ENCODE assay signal across 20 mouse cellular contexts in genomic region chr5:125125966-125126464, GRCm38 (mm10). TPM values are rescaled to one million over a fixed set of nuclear protein-coding genes. Genes with fewer than 3 reads are reported as not detected.
DNase-seq lines count a peak whose midpoint lies in the region; ATAC-seq and TF ChIP-seq lines count a peak whose summit lies in the region.
"Had no signal": no experiment of that assay in that cellular context is flagged by ENCODE, and none has a peak within 500 bp of the region (broad histone marks: within the 10 kb centered on the region; RNA-seq: fewer than 3 reads in every experiment).

No protein-coding gene starts in this region.

- no peak for DNase-seq in heart, adult 9 months (ENCODE audit: low spot score in 2 of 2)
- no peak for DNase-seq in lung, embryonic 14.5 days
- DNase-seq in lung, adult 18-20 months = no peak
- DNase-seq in forebrain, postnatal 0 days = no peak
- no peak for DNase-seq in hindbrain, embryonic 14.5 days (ENCODE audit: low spot score)
- DNase-seq in layer of hippocampus, adult 18-20 months (ENCODE audit: low spot score in 2 of 2) = no peak
- DNase-seq: adrenal gland, adult 8-10 months; cerebellum, adult 11-12 months; layer of hippocampus, adult 9-11 months; lung, postnatal 36 days; spleen, adult 18-20 months; thymus, postnatal 25 days had no signal

- H3K36me3 ChIP-seq in heart, embryonic 16.5 days (ENCODE audit: control insufficient read depth, insufficient read depth) = no peaks in the 10 kb centered on the region
- peaks cover 25% of the 10 kb centered on the region for H3K36me3 ChIP-seq in lung, embryonic 14.5 days (ENCODE audit: insufficient read depth)
- H3K36me3 ChIP-seq in forebrain, postnatal 0 days (ENCODE audit: insufficient read depth) = peaks cover 5% of the 10 kb centered on the region; the same call in 1 of the 2 replicates
- no peaks in the 10 kb centered on the region for H3K36me3 ChIP-seq in hindbrain, embryonic 14.5 days (replicated peaks; ENCODE audit: control insufficient read depth, insufficient read depth)
- H3K36me3 ChIP-seq: stomach, embryonic 15.5 days had no signal

- peaks cover 49% of the 10 kb centered on the region for H3K4me1 ChIP-seq in heart, embryonic 16.5 days (ENCODE audit: control insufficient read depth, insufficient read depth, low read length)
- H3K4me1 ChIP-seq in lung, embryonic 14.5 days (ENCODE audit: insufficient read depth) = peaks cover 24% of the 10 kb centered on the region
- H3K4me1 ChIP-seq in forebrain, postnatal 0 days (ENCODE audit: insufficient read depth) = peaks cover 14% of the 10 kb centered on the region
- peaks cover 45% of the 10 kb centered on the region for H3K4me1 ChIP-seq in hindbrain, embryonic 14.5 days (replicated peaks; ENCODE audit: control insufficient read depth, insufficient read depth, low read length)

- no peaks in the 10 kb centered on the region for H3K9me3 ChIP-seq in heart, embryonic 16.5 days (replicated peaks; ENCODE audit: control insufficient read depth, low read length)
- no peaks in the 10 kb centered on the region for H3K9me3 ChIP-seq in lung, embryonic 14.5 days (ENCODE audit: low read depth, low read length)
- H3K9me3 ChIP-seq in forebrain, postnatal 0 days (ENCODE audit: low read length) = no peaks in the 10 kb centered on the region
- H3K9me3 ChIP-seq in hindbrain, embryonic 14.5 days (ENCODE audit: control insufficient read depth, low read length) = no peaks in the 10 kb centered on the region
- H3K9me3 ChIP-seq: stomach, embryonic 15.5 days had no signal

- no peaks in the 10 kb centered on the region for H3K27me3 ChIP-seq in heart, embryonic 16.5 days (ENCODE audit: control insufficient read depth, insufficient read depth, low read length)
- H3K27me3 ChIP-seq in lung, embryonic 14.5 days (ENCODE audit: insufficient read depth, low read length) = no peaks in the 10 kb centered on the region
- no peaks in the 10 kb centered on the region for H3K27me3 ChIP-seq in forebrain, postnatal 0 days (ENCODE audit: insufficient read depth, low read length)
- no peaks in the 10 kb centered on the region for H3K27me3 ChIP-seq in hindbrain, embryonic 14.5 days (ENCODE audit: control insufficient read depth, insufficient read depth, low read length)
- H3K27me3 ChIP-seq: embryonic facial prominence, embryonic 12.5 days; stomach, embryonic 15.5 days had no signal

- peak overlapping the region; percentile 51; the same call in 1 of the 2 replicates for H3K27ac ChIP-seq in heart, embryonic 16.5 days (ENCODE audit: low read length)
- H3K27ac ChIP-seq in lung, embryonic 14.5 days (ENCODE audit: low read depth) = peak overlapping the region; percentile 55; the same call in 1 of the 2 replicates
- H3K27ac ChIP-seq in forebrain, postnatal 0 days (ENCODE audit: low read depth, low read length) = peak overlapping the region; percentile 15; the same call in 1 of the 2 replicates
- 0 out of 2 replicates have a peak overlapping the region, but pooled peaks have one; percentile 10 for H3K27ac ChIP-seq in hindbrain, embryonic 14.5 days
- H3K27ac ChIP-seq: embryonic facial prominence, embryonic 12.5 days; kidney, postnatal 0 days; stomach, embryonic 15.5 days had no signal

- H3K9ac ChIP-seq in heart, embryonic 16.5 days (ENCODE audit: low read length) = no peak overlapping the region
- H3K9ac ChIP-seq in lung, embryonic 14.5 days = no peak overlapping the region
- H3K9ac ChIP-seq in forebrain, postnatal 0 days = no peak overlapping the region
- no peak overlapping the region for H3K9ac ChIP-seq in hindbrain, embryonic 14.5 days
- H3K9ac ChIP-seq: embryonic facial prominence, embryonic 12.5 days; stomach, embryonic 15.5 days had no signal

- ATAC-seq in heart, embryonic 16.5 days (replicated peaks; ENCODE audit: extremely low read depth, insufficient read depth, low FRiP score) = no peak
- no peak for ATAC-seq in lung, embryonic 14.5 days (ENCODE audit: insufficient read depth)
- no peak for ATAC-seq in forebrain, postnatal 0 days
- no peak for ATAC-seq in hindbrain, embryonic 14.5 days (ENCODE audit: low FRiP score)
- ATAC-seq in monocyte, adult 5-6 weeks (replicated peaks; ENCODE audit: insufficient number of reproducible peaks, low FRiP score, low TSS enrichment, poor library complexity, severe bottlenecking) = no peak
- ATAC-seq: midbrain, embryonic 16.5 days had no signal

- H3K4me2 ChIP-seq in heart, embryonic 16.5 days (ENCODE audit: low read depth, low read length) = no peak overlapping the region
- H3K4me2 ChIP-seq in lung, embryonic 14.5 days = no peak overlapping the region
- no peak overlapping the region for H3K4me2 ChIP-seq in forebrain, postnatal 0 days (ENCODE audit: low read depth)
- H3K4me2 ChIP-seq in hindbrain, embryonic 14.5 days (replicated peaks) = no peak overlapping the region
- H3K4me2 ChIP-seq: embryonic facial prominence, embryonic 12.5 days; heart, embryonic 11.5 days; liver, embryonic 11.5 days; stomach, embryonic 15.5 days had no signal

- WGBS in heart, embryonic 16.5 days = 76% methylated on average over 4 of the region's 4 CpGs
- WGBS in lung, embryonic 14.5 days = 52% methylated on average over 4 of the region's 4 CpGs
- 82% methylated on average over 4 of the region's 4 CpGs for WGBS in forebrain, postnatal 0 days
- WGBS in hindbrain, embryonic 14.5 days = 86% methylated on average over 4 of the region's 4 CpGs

- no peak overlapping the region for H3K4me3 ChIP-seq in heart, embryonic 16.5 days (ENCODE audit: low read length)
- H3K4me3 ChIP-seq in lung, embryonic 14.5 days (ENCODE audit: low read depth, low read length) = no peak overlapping the region
- H3K4me3 ChIP-seq in forebrain, postnatal 0 days (ENCODE audit: low read depth, low read length) = no peak overlapping the region
- H3K4me3 ChIP-seq in hindbrain, embryonic 14.5 days (replicated peaks; ENCODE audit: low read length) = no peak overlapping the region
- H3K4me3 ChIP-seq: embryonic facial prominence, embryonic 12.5 days; stomach, embryonic 15.5 days had no signal

- no peak for TF ChIP-seq CTCF in lung, embryonic 14.5 days (IDR thresholded peaks at IDR 0.05; ENCODE audit: low read depth)
- no peak for TF ChIP-seq CTCF in forebrain, postnatal 0 days (IDR thresholded peaks at IDR 0.05; ENCODE audit: low read depth)

RNA-seq across cellular contexts. Expression of gene Ncor2, which starts 53.0 kb away (rescaled TPM):
- polyA plus RNA-seq in heart, embryonic 16.5 days (2015; fragmentation: Nextera tagmentation; extraction: Ambion mirVana) = 17.6 and 19.1 TPM in 2 replicates
- polyA plus RNA-seq in lung, embryonic 14.5 days (2014; fragmentation: Nextera tagmentation; extraction: Ambion mirVana) = 34.9 and 36.5 TPM in 2 replicates
- total RNA-seq in forebrain, postnatal 0 days (2014; rRNA removed) = 12.7 and 13.4 TPM in 2 replicates
- polyA plus RNA-seq in forebrain, postnatal 0 days (2015; fragmentation: Nextera tagmentation; extraction: Ambion mirVana) = 11.6 and 16.8 TPM in 2 replicates
- 26.0 and 27.4 TPM in 2 replicates for polyA plus RNA-seq in hindbrain, embryonic 14.5 days (2014; fragmentation: Nextera tagmentation; extraction: Ambion mirVana)
- total RNA-seq in monocyte, adult 5-6 weeks (2017) = 14.4 to 63.8 TPM (median 24.3 TPM) in 3 replicates
- total RNA-seq in layer of hippocampus, adult 18-20 months (2021) = 100 to 1,000 TPM; 291 to 298 TPM
